Mouse (Mus musculus): ENCODE measurements around the gene Helz.

- TF ChIP-seq CTCF (IDR thresholded peaks at IDR 0.05; ENCODE audit: low read depth, low read length) (no peak), POLR2A (IDR thresholded peaks at IDR 0.05; ENCODE audit: insufficient read depth, low read length) (no peak)
Measured at GRCm38 (mm10) chr11:107576186-107576585, 28.5 kb downstream of the Helz start.

Data from ES-Bruce4 (cell line).